Mouse (Mus musculus): ENCODE data around the gene Fras1. TPM values are rescaled to one million over a fixed set of nuclear protein-coding genes. Genes with fewer than 3 reads are reported as not detected.

Gene Fras1
- total and polyA plus RNA-seq, 3 experiments: 0.02 to 0.23 (median 0.11) TPM

DNA sequence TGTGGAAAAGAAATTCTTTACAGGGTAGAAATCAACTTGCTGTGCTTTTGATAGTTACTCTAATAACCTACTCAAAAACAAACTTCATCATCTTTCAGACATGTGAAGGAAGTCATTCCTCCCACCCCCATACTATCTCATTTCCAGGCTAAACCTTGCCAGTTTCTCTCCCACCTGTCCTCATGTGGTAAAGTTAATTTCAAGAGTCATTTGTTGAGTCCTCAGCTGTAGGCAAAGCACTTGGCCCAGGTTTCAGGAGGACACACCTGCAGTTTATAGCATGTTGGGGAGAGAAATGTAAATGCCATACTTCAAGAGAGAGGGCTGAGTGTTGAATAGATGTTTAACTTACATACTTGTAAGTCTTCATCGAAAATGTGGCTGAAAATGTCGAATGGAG is 107.4 kb downstream of the Fras1 start:
- TF ChIP-seq GATA1 (IDR thresholded peaks at IDR 0.05; ENCODE audit: borderline replicate concordance, low read length) (no peak), POLR2AphosphoS5 (IDR thresholded peaks at IDR 0.05; ENCODE audit: insufficient replicate concordance, low read depth, low read length) (no peak), TAL1 (conservative IDR thresholded peaks at IDR 0.05; ENCODE audit: low read depth, low read length) (no peak), GATA2 (IDR thresholded peaks at IDR 0.05; ENCODE audit: borderline replicate concordance, low read depth, low read length) (no peak), CTCF (IDR thresholded peaks at IDR 0.05; ENCODE audit: low read depth, low read length) (no peak)
- no peaks in the 10 kb centered on the region for H3K27me3 ChIP-seq (ENCODE audit: insufficient read depth, low read length)
- DNase-seq (ENCODE audit: low spot score) (no peak), ATAC-seq (ENCODE audit: extremely low read depth, insufficient number of reproducible peaks, low FRiP score, poor library complexity, severe bottlenecking) (no peak)
- no peaks in the 10 kb centered on the region for H3K4me1 ChIP-seq (ENCODE audit: insufficient read depth, low read depth, low read length)
- H3K9me3 ChIP-seq (replicated peaks): no peaks in the 10 kb centered on the region
- H3K36me3 ChIP-seq (replicated peaks): no peaks in the 10 kb centered on the region
- no peak overlapping the region for H3K4me3 ChIP-seq (ENCODE audit: low read depth, low read length)

DNA sequence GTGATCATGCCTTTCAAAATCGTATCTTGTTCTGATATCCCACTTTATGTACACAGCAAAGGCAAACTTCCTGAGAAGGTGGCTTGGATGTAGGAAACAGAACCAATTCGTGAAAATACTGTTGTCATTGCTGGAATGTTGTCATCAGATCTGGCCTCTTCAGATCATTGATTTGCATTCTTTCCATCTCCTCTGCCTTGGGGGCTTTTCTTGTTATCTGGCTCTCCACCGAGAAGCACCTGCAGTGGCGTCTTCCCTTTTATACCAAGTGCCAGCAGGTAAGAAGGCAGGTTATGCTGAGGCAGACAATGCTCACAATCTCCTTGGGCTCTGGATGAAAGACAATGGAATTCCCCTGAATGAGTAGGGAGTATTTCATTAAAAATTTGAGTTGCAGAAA is 108.3 kb downstream of the Fras1 start:
- DNase-seq (ENCODE audit: low spot score) (no peak), ATAC-seq (ENCODE audit: extremely low read depth, insufficient number of reproducible peaks, low FRiP score, poor library complexity, severe bottlenecking) (no peak)
- H3K36me3 ChIP-seq (replicated peaks): no peaks in the 10 kb centered on the region
- no peak for TF ChIP-seq TAL1 (conservative IDR thresholded peaks at IDR 0.05; ENCODE audit: low read depth, low read length)
- no peak for TF ChIP-seq GATA2 (IDR thresholded peaks at IDR 0.05; ENCODE audit: borderline replicate concordance, low read depth, low read length)
- no peak for TF ChIP-seq POLR2AphosphoS5 (IDR thresholded peaks at IDR 0.05; ENCODE audit: insufficient replicate concordance, low read depth, low read length)
- no peak for TF ChIP-seq GATA1 (IDR thresholded peaks at IDR 0.05; ENCODE audit: borderline replicate concordance, low read length)
- no peak for TF ChIP-seq CTCF (IDR thresholded peaks at IDR 0.05; ENCODE audit: low read depth, low read length)
- no peaks in the 10 kb centered on the region for H3K4me1 ChIP-seq (ENCODE audit: insufficient read depth, low read depth, low read length)
- H3K27me3 ChIP-seq (ENCODE audit: insufficient read depth, low read length): no peaks in the 10 kb centered on the region
- no peak overlapping the region for H3K4me3 ChIP-seq (ENCODE audit: low read depth, low read length)
- no peaks in the 10 kb centered on the region for H3K9me3 ChIP-seq (replicated peaks)

DNA sequence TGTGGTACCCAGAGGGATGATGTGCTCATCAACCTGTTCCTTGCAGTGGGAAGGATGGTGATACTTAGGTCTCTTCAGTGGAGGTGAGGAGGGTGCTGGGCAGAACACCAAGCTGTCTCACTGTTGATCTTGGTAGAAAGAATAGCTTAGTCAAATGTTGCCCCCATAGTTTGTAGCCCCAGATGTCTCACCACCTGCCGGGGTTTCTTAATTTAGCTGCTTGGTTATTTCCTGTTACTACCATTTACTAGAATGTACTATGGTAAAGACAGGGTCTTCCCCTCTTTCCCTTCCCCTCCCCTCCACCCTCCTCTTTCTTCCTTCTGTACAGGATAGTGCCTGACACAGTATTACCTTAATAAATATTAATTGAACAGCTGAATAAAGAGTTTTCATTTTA is 118.7 kb downstream of the Fras1 start:
- H3K4me3 ChIP-seq (ENCODE audit: low read depth, low read length): no peak overlapping the region
- TF ChIP-seq TAL1 (conservative IDR thresholded peaks at IDR 0.05; ENCODE audit: low read depth, low read length) (no peak), GATA2 (IDR thresholded peaks at IDR 0.05; ENCODE audit: borderline replicate concordance, low read depth, low read length) (no peak), GATA1 (IDR thresholded peaks at IDR 0.05; ENCODE audit: borderline replicate concordance, low read length) (no peak), CTCF (IDR thresholded peaks at IDR 0.05; ENCODE audit: low read depth, low read length) (no peak), POLR2AphosphoS5 (IDR thresholded peaks at IDR 0.05; ENCODE audit: insufficient replicate concordance, low read depth, low read length) (no peak)

DNA sequence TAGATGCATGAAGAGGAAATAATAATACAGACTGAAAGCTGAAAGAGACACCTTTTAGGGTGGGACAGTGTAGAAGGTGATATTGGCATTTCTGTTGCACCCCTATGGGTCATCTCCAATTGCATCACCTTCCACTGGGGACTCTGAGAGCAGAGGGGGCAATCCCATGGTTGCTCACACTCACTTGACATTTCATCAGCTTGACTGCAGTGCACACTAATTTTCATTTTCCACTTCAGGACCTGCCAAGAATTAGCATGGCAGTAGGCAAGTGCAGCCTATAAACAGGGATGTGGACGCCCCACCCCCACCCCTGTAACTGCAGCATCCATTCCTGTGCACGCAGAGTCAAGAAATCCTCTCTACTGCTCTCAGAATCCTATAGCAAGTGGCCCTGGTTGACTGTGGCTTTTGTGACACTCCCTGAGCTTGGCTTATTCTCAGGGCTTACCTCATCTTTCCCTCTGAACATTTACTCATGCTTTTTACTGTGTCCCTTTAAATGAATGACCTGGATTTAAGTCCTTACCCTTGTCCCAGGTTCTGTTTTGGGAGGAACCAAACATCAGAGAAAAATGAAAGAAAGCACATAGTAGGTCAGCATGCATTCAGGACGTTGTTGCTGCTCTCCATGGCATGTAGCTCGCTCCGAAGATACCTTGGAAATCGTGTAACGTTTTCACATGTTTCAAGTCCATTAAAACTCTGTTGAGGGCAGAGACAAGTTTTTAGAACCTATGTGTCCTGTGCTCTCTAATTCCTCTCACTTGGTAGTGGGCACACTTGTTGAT is 120.9 kb downstream of the Fras1 start:
- Histone ChIP-seq H3K9me3 (replicated peaks) (no peaks in the 10 kb centered on the region), H3K4me3 (ENCODE audit: low read depth, low read length) (no peak overlapping the region), H3K27me3 (ENCODE audit: insufficient read depth, low read length) (no peaks in the 10 kb centered on the region), H3K36me3 (replicated peaks) (no peaks in the 10 kb centered on the region), H3K4me1 (ENCODE audit: insufficient read depth, low read depth, low read length) (no peaks in the 10 kb centered on the region)
- TF ChIP-seq POLR2AphosphoS5 (IDR thresholded peaks at IDR 0.05; ENCODE audit: insufficient replicate concordance, low read depth, low read length): no peak
- TF ChIP-seq CTCF (IDR thresholded peaks at IDR 0.05; ENCODE audit: low read depth, low read length): no peak
- TF ChIP-seq GATA2 (IDR thresholded peaks at IDR 0.05; ENCODE audit: borderline replicate concordance, low read depth, low read length): no peak
- TF ChIP-seq TAL1 (conservative IDR thresholded peaks at IDR 0.05; ENCODE audit: low read depth, low read length): no peak
- TF ChIP-seq GATA1 (IDR thresholded peaks at IDR 0.05; ENCODE audit: borderline replicate concordance, low read length): no peak
- ATAC-seq (ENCODE audit: extremely low read depth, insufficient number of reproducible peaks, low FRiP score, poor library complexity, severe bottlenecking) (no peak), DNase-seq (ENCODE audit: low spot score) (no peak)

More for the DNA sequence above, 118.7 kb downstream of the Fras1 start:
- DNase-seq (ENCODE audit: low spot score): no peak
- Histone ChIP-seq H3K27me3 (ENCODE audit: insufficient read depth, low read length) (no peaks in the 10 kb centered on the region), H3K36me3 (replicated peaks) (no peaks in the 10 kb centered on the region), H3K9me3 (replicated peaks) (no peaks in the 10 kb centered on the region), H3K4me1 (ENCODE audit: insufficient read depth, low read depth, low read length) (no peaks in the 10 kb centered on the region)
- ATAC-seq (ENCODE audit: extremely low read depth, insufficient number of reproducible peaks, low FRiP score, poor library complexity, severe bottlenecking): no peak

DNA sequence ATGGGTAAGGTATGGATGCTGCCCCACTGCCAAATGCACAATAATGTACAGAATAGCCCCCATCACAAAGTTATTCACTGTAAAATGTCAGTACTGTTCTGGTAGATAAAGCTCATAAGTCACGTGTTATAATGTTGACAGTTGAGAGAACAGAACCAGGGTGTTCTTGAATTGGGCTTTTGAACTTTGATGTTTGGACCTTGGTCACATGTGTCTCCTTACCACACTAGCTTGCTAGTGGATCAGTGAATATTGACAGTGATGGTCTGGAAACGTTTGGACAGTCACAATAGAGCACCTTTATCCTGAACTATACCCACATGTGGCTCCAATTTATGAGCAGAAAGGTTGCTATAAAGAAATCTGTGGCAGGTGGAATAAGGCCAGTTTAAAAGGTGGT is 124.3 kb downstream of the Fras1 start:
- Histone ChIP-seq H3K4me3 (ENCODE audit: low read depth, low read length) (no peak overlapping the region), H3K4me1 (ENCODE audit: insufficient read depth, low read depth, low read length) (no peaks in the 10 kb centered on the region), H3K27me3 (ENCODE audit: insufficient read depth, low read length) (no peaks in the 10 kb centered on the region), H3K9me3 (replicated peaks) (no peaks in the 10 kb centered on the region), H3K36me3 (replicated peaks) (no peaks in the 10 kb centered on the region)
- ATAC-seq (ENCODE audit: extremely low read depth, insufficient number of reproducible peaks, low FRiP score, poor library complexity, severe bottlenecking): no peak
- no peak for DNase-seq (ENCODE audit: low spot score)
- TF ChIP-seq POLR2AphosphoS5 (IDR thresholded peaks at IDR 0.05; ENCODE audit: insufficient replicate concordance, low read depth, low read length) (no peak), TAL1 (conservative IDR thresholded peaks at IDR 0.05; ENCODE audit: low read depth, low read length) (no peak), CTCF (IDR thresholded peaks at IDR 0.05; ENCODE audit: low read depth, low read length) (no peak), GATA1 (IDR thresholded peaks at IDR 0.05; ENCODE audit: borderline replicate concordance, low read length) (no peak), GATA2 (IDR thresholded peaks at IDR 0.05; ENCODE audit: borderline replicate concordance, low read depth, low read length) (no peak)

DNA sequence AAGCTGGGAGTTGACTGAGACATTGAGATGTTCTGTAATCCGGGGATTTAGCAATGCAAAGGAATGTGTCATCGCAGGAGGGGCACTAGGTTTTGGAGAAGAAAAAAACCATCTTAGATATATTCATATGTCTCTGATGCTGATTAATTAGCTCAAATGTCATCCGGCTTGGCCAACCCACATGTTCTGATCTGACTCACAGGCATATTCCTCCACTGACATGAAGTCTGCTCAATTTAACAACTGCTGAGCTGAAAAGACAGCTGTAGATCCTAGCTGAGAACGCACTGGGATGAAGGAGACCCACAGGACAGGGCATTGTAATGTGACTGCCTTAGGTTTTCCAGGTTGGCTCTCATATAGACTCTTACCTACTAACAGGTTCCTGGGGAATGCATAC is 128.0 kb downstream of the Fras1 start:
- Histone ChIP-seq H3K27me3 (ENCODE audit: insufficient read depth, low read length) (no peaks in the 10 kb centered on the region), H3K36me3 (replicated peaks) (no peaks in the 10 kb centered on the region), H3K9me3 (replicated peaks) (no peaks in the 10 kb centered on the region), H3K4me1 (ENCODE audit: insufficient read depth, low read depth, low read length) (no peaks in the 10 kb centered on the region), H3K4me3 (ENCODE audit: low read depth, low read length) (no peak overlapping the region)
- DNase-seq (ENCODE audit: low spot score): no peak
- no peak for TF ChIP-seq GATA2 (IDR thresholded peaks at IDR 0.05; ENCODE audit: borderline replicate concordance, low read depth, low read length)
- no peak for TF ChIP-seq POLR2AphosphoS5 (IDR thresholded peaks at IDR 0.05; ENCODE audit: insufficient replicate concordance, low read depth, low read length)
- no peak for TF ChIP-seq GATA1 (IDR thresholded peaks at IDR 0.05; ENCODE audit: borderline replicate concordance, low read length)
- TF ChIP-seq TAL1 (conservative IDR thresholded peaks at IDR 0.05; ENCODE audit: low read depth, low read length): no peak
- no peak for TF ChIP-seq CTCF (IDR thresholded peaks at IDR 0.05; ENCODE audit: low read depth, low read length)
- no peak for ATAC-seq (ENCODE audit: extremely low read depth, insufficient number of reproducible peaks, low FRiP score, poor library complexity, severe bottlenecking)

Measured in G1E (cell line).